Mouse (Mus musculus) hindbrain, embryonic 14.5 days (tissue): ENCODE results near the gene Tnip1. TPM values are rescaled to one million over a fixed set of nuclear protein-coding genes. Genes with fewer than 3 reads are reported as not detected.

ENCODE experiments used
- ATAC-seq: fragments of 200-750 bp; cut with Nextera tagmentation; 2 replicates; pipeline ENCODE4 v1.8.0; 2017; ENCODE audit warnings: moderate number of reproducible peaks, mild to moderate bottlenecking, moderate TSS enrichment, moderate library complexity; ENCODE audit not compliant: low FRiP score
- DNase-seq: peaks from one replicate; pipeline ENCODE4 v3.0.0-alpha.2; 2015; ENCODE audit warnings: low spot score
- H3K27ac ChIP-seq: fragments of 300-500 bp; sonication (generic); 2 replicates; pipeline ENCODE4 v1.5.1; 2014; ENCODE audit warnings: mild to moderate bottlenecking, moderate library complexity
- H3K27me3 ChIP-seq: fragments of 300-500 bp; sonication (generic); 2 replicates; pipeline ENCODE4 v1.6.1; 2014; ENCODE audit warnings: mild to moderate bottlenecking, low read length, mixed read lengths; ENCODE audit not compliant: control insufficient read depth, insufficient read depth
- H3K36me3 ChIP-seq: fragments of 300-500 bp; sonication (generic); replicated peaks from 2 replicates; pipeline ENCODE4 v1.6.1; 2014; ENCODE audit not compliant: control insufficient read depth, insufficient read depth
- H3K4me1 ChIP-seq: fragments of 300-500 bp; sonication (generic); replicated peaks from 2 replicates; pipeline ENCODE4 v1.6.1; 2014; ENCODE audit warnings: antibody characterized with exemption, low read length, mixed read lengths; ENCODE audit not compliant: control insufficient read depth, insufficient read depth
- H3K4me2 ChIP-seq: fragments of 300-500 bp; sonication (generic); replicated peaks from 2 replicates; pipeline ENCODE4 v1.6.1; 2014; ENCODE audit warnings: mild to moderate bottlenecking, moderate library complexity
- H3K4me3 ChIP-seq: fragments of 300-500 bp; sonication (generic); replicated peaks from 2 replicates; pipeline ENCODE4 v1.5.1; 2014; ENCODE audit warnings: mild to moderate bottlenecking, low read length
- H3K9ac ChIP-seq: fragments of 300-500 bp; sonication (generic); 2 replicates; pipeline ENCODE4 v1.6.1; 2014
- H3K9me3 ChIP-seq: fragments of 300-500 bp; sonication (generic); 2 replicates; pipeline ENCODE4 v1.6.1; 2016; ENCODE audit warnings: low read length; ENCODE audit not compliant: control insufficient read depth
- WGBS: fragments of 180-500 bp; shearing (Covaris S2); extraction: QIAGEN DNeasy Blood & Tissue Kit; methylation state at CpG from one replicate; pipeline ENCODE4 v1.1.7; 2014; 5-methylcytosine and 5-hydroxymethylcytosine counted together
- polyA plus RNA-seq: library from polyadenylated mRNA; unstranded; fragments of >200 nt; fragmentation: Nextera tagmentation; extraction: Ambion mirVana; gene quantifications from 2 replicates; pipeline ENCODE4 v1.2.1, GENCODE M21; 2014

The Tnip1 gene
- polyA plus RNA-seq, 1 experiment from 2014 or later = 17.0 TPM

- H3K9ac ChIP-seq = peak overlapping the region; percentile 74; the same call in 1 of the 2 replicates
- H3K36me3 ChIP-seq = no peaks in the 10 kb centered on the region
- no peak for DNase-seq
- no peak overlapping the region for H3K4me3 ChIP-seq
- 93% methylated on average over 5 of the region's 5 CpGs for WGBS
- ATAC-seq = no peak
- no peaks in the 10 kb centered on the region for H3K27me3 ChIP-seq
- peaks cover 17% of the 10 kb centered on the region; the same call in 1 of the 2 replicates for H3K4me1 ChIP-seq
- peak overlapping the region; percentile 74; the same call in 1 of the 2 replicates for H3K4me2 ChIP-seq
- H3K9me3 ChIP-seq = no peaks in the 10 kb centered on the region
- H3K27ac ChIP-seq = peak overlapping the region; percentile 92
Observed at GRCm38 (mm10) chr11:54861471-54862420, 101.0 kb downstream of the Tnip1 start.

Other genes with a start within 250 kb of the Tnip1 start
- 147 and 171 TPM in 2 replicates for gene Cdc42se2, start 175.2 kb downstream of the Tnip1 start, polyA plus RNA-seq
- gene Lyrm7, start 102.0 kb downstream of the Tnip1 start, polyA plus RNA-seq = 11.8 and 12.6 TPM in 2 replicates
- gene Hint1, start 96.5 kb downstream of the Tnip1 start, polyA plus RNA-seq = 791 and 878 TPM in 2 replicates
- gene Gpx3, start 60.5 kb downstream of the Tnip1 start, polyA plus RNA-seq = 67.6 and 73.6 TPM in 2 replicates
- gene Anxa6, start 70.5 kb upstream of the Tnip1 start, polyA plus RNA-seq = 68.9 and 71.4 TPM in 2 replicates
- gene Ccdc69, start 115.2 kb upstream of the Tnip1 start, polyA plus RNA-seq = 0.20 and 0.36 TPM in 2 replicates
- gene Gm2a, start 135.2 kb upstream of the Tnip1 start, polyA plus RNA-seq = 32.9 and 35.8 TPM in 2 replicates
- gene Slc36a3, start 188.8 kb upstream of the Tnip1 start, polyA plus RNA-seq = not detected in 2 replicates
- gene Slc36a2, start 222.2 kb upstream of the Tnip1 start, polyA plus RNA-seq = 0.70 and 0.99 TPM in 2 replicates
- gene Slc36a1, start 241.4 kb upstream of the Tnip1 start, polyA plus RNA-seq = 4.8 and 5.2 TPM in 2 replicates